Mouse (Mus musculus) bone marrow macrophage, adult 2 months (primary cell): ENCODE measurements around the gene Hba-a1. TPM values are rescaled to one million over a fixed set of nuclear protein-coding genes. Genes with fewer than 3 reads are reported as not detected.
"Not testable (repeated sequence)": the region's sequence is repeated elsewhere in the genome, so short reads cannot be mapped to it uniquely, and the experiment has no call there.

Experiments
- H3K27ac ChIP-seq: 2 replicates; pipeline ENCODE4 v1.5.1; 2012; ENCODE audit warnings: low read depth, low read length; ENCODE audit not compliant: insufficient read depth
- H3K4me1 ChIP-seq: 2 replicates; pipeline ENCODE4 v1.6.1; 2012; ENCODE audit warnings: low read length; ENCODE audit not compliant: control insufficient read depth, insufficient read depth
- H3K4me3 ChIP-seq: 2 replicates; pipeline ENCODE4 v1.5.1; 2012; ENCODE audit warnings: mild to moderate bottlenecking, low read length, moderate library complexity; ENCODE audit not compliant: insufficient read depth
- CTCF ChIP-seq: IDR thresholded peaks from 2 replicates; pipeline ENCODE4 v1.5.1; 2012; ENCODE audit warnings: low read depth, mild to moderate bottlenecking, low read length, moderate library complexity
- POLR2A ChIP-seq: IDR thresholded peaks from 2 replicates; pipeline ENCODE4 v1.6.1; 2012; ENCODE audit warnings: mild to moderate bottlenecking, low read depth, low read length, borderline replicate concordance
- polyA plus RNA-seq: library from polyadenylated mRNA; stranded (reverse); fragments of >200 nt; gene quantifications from 2 replicates; pipeline ENCODE4 v1.2.4, GENCODE M21; 2012; ENCODE audit not compliant: missing spikeins, insufficient read depth, insufficient read length

Hba-a1 gene
- polyA plus RNA-seq, result not detected in 2 replicates

DNA sequence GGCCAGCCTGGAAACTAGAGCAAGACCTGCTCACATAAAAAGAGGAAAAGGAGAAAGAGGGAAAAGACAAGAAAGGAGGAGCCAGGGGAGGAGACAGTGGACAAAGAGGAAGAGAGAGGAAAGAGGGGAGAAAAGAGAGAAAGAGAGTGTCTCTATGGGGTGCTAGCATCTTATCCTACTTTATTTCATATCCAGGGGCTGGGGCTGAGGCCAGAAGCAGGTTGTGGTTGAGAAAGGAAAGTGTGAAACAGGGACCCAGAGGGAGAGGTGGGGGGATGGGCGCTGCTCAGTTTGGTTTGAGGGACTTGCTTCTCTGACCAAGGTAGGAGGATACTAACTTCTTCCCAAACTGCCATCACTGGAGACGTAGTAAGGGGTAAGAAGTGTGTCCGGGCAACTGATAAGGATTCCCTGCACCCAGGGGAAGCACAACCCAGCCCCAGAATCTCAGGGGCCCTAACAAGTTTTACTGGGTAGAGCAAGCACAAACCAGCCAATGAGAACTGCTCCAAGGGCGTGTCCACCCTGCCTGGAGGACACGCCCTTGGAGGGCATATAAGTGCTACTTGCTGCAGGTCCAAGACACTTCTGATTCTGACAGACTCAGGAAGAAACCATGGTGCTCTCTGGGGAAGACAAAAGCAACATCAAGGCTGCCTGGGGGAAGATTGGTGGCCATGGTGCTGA lies at the start of gene Hba-a1:
Hba-a1 (plus strand) TSS at position 421 of the 687 bp plus-strand sequence.
- not testable (repeated sequence) for H3K4me1 ChIP-seq, H3K4me3 ChIP-seq, H3K27ac ChIP-seq

DNA sequence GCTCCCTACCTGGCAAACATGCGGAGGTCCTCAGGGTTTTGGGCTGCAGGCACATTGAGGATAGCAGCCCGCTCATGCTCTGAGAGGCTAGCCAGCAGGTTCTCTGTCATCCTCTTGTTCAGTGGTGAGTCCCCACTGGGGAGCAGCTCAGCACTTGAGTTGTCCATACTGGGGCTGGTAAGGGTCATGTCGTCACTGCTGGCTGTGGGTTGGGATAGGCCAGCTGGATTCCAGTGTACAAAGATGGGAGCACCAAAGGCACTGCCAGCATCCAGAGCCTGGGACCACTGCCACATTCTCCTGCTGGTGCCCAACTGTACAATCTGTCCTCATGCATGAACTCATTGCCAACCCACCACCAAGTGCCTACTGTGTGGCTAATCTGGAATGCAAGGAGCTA lies 49.4 kb upstream of the Hba-a1 start:
- no peak overlapping the region for H3K27ac ChIP-seq
- no peak for TF ChIP-seq POLR2A
- no peak for TF ChIP-seq CTCF
- peaks cover 12% of the 10 kb centered on the region for H3K4me1 ChIP-seq
- no peak overlapping the region for H3K4me3 ChIP-seq

DNA sequence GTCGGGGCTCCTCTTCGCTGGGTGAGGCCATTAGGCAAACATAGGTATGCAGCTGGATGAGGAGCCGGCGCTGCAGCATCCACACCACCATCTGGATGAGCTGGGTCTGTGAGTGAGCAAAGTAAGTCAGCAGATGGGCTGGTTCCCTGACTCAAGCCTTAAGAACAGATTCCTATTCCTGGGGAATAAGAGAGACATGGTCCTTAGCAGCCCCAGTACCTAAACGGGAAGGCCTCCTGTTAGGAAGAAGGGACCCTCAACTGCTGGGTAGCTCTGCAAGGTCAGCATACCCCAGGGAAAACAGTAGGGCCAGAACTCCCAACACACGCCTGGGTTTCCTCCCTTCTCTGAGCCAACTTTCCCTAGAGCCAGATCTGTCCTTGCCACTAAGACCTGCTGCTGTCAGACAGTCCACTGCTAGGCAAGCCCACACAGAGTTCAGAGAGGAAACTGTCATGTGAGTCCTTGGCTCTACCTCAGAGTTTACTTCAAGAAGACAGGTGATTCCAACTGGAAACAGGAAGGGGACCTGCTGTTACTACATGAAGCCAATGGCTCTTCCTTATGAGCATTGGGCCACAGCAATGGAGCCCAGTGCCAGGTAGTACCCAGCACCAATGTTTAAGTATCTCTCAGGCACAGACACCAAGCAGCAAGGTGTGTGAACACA lies 48.4 kb upstream of the Hba-a1 start:
- H3K4me3 ChIP-seq, result no peak overlapping the region
- TF ChIP-seq CTCF (no peak), POLR2A (no peak)
- H3K4me1 ChIP-seq, result peaks cover 12% of the 10 kb centered on the region
- H3K27ac ChIP-seq, result no peak overlapping the region

DNA sequence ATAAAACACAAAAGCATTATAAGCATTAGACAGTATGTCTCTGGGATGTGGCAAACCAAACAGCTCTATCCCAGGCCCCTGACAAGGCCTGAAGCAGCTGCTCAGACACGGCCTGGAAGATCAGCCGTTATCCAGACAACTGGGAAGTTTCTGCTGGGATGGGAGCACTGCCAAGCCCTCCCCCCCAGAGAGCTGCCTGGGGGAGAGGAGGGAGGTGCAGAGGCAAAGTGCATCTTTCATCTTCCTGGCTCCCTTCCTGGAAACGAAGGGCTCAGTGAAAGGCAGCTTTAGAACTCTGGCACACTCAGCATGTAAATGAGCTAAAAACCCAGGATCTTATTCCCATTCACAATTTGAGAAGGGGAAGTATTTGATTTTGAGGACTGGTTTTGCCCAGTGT lies 47.7 kb upstream of the Hba-a1 start:
- H3K27ac ChIP-seq, result no peak overlapping the region
- TF ChIP-seq POLR2A (no peak), CTCF (no peak)
- H3K4me1 ChIP-seq, result peaks cover 9% of the 10 kb centered on the region

DNA sequence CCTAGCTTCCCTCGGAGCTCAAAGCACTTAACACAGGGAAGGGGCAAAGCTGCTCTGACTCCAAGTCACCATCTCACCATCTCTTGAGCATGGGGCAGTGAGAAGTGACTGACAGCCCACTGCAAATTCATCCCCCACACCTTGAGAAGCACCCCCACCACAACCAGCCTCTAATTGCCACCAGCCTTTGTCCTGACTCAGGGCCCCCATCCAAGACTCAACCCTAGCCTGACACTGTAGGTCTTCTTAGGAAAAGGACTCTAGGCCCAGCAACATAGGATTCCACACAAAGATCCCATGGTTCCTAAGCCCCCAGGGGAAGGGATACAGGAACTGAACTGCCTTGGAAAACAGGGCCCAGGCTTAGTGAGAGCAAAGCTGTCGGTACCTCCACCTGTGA lies 47.2 kb upstream of the Hba-a1 start:
- Histone ChIP-seq H3K4me3 (no peak overlapping the region), H3K4me1 (peaks cover 6% of the 10 kb centered on the region), H3K27ac (no peak overlapping the region)
- TF ChIP-seq POLR2A, result no peak
- TF ChIP-seq CTCF, result no peak

More for the DNA sequence above, 47.7 kb upstream of the Hba-a1 start:
- no peak overlapping the region for H3K4me3 ChIP-seq

DNA sequence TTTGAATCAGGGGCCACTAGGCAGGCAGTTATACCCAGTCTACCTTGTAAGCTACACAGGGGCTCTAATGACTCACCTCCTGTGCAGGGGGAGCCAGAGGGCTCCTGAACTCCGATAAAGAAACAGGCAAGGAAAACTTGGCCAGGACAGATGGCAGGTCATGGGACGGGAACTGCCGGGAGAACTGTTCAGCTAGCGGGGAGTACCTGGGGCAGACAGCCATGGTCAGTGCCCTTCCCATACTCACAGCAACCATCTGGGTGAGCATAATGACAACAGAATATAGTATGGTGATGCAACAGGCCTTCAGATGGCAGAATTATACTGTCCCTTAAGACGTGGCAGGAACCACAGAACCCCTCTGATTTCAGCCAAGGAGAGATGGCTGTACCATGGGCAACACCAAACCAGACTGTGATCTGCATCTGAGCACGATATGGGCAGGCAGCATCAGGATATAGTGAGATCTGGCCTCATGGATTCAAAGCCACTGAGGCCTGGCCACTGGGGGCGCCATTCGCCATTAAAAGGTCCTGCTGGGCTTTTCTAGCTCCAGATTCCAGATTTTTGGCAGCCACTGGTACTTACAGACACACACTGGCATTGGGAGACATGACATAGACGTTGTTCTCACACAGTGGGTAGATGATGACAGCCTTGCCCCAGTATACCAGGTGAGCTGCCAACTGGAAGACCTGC lies 46.5 kb upstream of the Hba-a1 start:
- Histone ChIP-seq H3K27ac (no peak overlapping the region), H3K4me3 (no peak overlapping the region), H3K4me1 (no peaks in the 10 kb centered on the region)
- TF ChIP-seq POLR2A (no peak), CTCF (peak; percentile 90)

DNA sequence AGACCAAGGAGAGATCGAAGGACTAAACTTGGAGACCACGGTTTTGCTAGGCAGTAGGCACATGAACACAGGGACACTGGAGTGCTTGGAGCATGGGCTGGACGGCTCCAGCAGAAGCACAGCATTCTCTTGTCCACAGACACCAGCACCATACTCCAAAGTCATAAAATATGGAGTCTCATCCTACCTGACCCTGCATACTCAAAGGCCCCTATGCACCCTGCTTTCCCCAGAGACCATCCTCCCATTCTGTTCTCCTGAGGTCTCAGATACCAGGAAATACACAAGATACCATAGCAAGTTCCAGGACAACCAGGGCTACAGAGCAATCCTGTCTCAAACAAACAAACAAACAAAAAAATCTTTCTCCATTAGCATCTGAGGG lies 45.9 kb upstream of the Hba-a1 start:
- H3K27ac ChIP-seq, result no peak overlapping the region
- TF ChIP-seq POLR2A, result no peak
- TF ChIP-seq CTCF, result no peak
- no peaks in the 10 kb centered on the region for H3K4me1 ChIP-seq
- H3K4me3 ChIP-seq, result no peak overlapping the region

DNA sequence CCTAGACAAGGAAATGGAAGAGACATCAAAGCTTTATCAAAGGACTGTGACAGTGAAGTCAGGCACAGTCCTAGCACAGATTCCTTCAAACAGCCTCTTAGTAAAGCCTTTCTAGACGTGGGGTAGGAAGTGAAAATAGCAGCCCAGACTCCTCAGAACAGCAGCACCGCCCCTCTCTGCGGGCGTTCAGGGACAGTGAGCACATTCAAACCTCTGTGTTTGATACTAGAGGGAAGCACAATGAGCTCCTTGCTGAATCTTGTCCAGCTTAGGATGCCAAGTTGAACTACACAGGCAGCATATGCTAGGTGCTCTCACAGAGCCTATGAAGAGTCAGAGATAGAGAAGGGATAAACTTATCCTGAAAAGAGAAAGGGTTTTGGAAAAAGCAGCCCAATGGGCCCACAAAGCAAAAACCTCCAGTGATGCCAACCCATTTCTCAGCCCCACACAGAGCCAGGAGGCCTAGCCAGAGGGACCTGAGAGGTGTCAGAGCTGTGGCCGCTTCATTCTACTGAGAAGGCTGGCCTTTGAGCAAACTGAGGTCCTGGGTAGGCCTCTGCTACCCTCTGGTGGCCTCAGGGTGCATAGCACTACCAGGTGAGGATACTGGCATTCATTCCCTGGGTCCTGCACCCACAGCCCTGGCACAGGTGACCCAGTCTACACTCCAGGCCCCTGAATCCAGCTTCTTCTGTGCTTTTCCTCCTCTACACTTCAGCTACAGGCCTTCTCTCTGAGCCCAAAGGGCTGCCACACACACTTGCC lies 45.0 kb upstream of the Hba-a1 start:
- no peak overlapping the region for H3K27ac ChIP-seq
- TF ChIP-seq CTCF (peak; percentile 94), POLR2A (no peak)
- no peak overlapping the region for H3K4me3 ChIP-seq
- H3K4me1 ChIP-seq, result no peaks in the 10 kb centered on the region

DNA sequence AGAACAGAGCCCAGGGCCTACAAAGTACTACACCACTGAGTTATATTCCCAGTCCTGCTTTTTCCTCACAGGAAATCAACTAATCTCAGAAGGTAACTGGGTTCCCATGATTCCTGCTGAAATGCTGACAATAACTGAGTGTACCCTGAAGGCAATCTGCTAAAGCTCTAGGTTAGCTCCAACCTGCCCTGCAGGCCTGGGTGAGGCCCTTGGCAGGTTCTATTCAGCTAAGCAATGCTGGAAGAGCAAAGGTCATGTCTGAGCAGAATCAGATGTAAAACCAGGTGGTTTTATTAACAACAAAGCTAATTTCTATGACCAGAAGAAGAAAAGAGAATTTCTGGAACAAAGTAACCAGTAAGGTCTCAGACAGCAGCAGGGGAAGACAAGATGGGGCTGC lies 41.9 kb upstream of the Hba-a1 start:
- TF ChIP-seq CTCF, result no peak
- TF ChIP-seq POLR2A, result no peak
- no peak overlapping the region for H3K4me3 ChIP-seq
- no peak overlapping the region for H3K27ac ChIP-seq
- no peaks in the 10 kb centered on the region for H3K4me1 ChIP-seq

DNA sequence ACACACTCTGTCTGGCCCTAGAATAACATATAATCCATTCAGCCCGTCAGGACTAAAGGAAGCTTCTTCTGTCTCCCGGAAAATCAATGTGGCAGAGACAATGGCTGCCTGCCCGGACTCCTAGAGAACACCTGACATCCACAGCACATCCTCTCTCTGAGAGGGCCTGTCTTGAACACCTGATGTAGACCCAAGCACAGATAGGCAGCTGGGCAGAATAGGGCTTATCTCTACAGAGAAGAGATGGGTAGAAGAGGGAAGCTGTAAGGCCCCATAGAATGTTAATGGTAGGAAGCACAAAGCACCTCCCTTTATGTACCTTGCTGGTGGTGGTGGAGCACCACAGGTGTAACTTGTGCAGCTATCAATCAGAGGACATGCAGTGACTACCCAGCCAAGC lies 41.1 kb upstream of the Hba-a1 start:
- no peak overlapping the region for H3K4me3 ChIP-seq
- TF ChIP-seq CTCF (no peak), POLR2A (no peak)
- no peaks in the 10 kb centered on the region for H3K4me1 ChIP-seq
- no peak overlapping the region for H3K27ac ChIP-seq
